Comparison of ENCODE assay signal across 24 mouse cellular contexts in genomic region chr8:97861511-97861910, GRCm38 (mm10).
A peak's percentile ranks its signal among the peaks of the same experiment; 100 is the strongest.
DNase-seq lines count a peak whose midpoint lies in the region; ATAC-seq and TF ChIP-seq lines count a peak whose summit lies in the region.
"Had no signal": no experiment of that assay in that cellular context is flagged by ENCODE, and none has a peak within 500 bp of the region (broad histone marks: within the 10 kb centered on the region; RNA-seq: fewer than 3 reads in every experiment).

No protein-coding gene starts in this region.

- no peak overlapping the region for H3K9ac ChIP-seq in forebrain, embryonic 14.5 days (ENCODE audit: low read length)
- no peak overlapping the region for H3K9ac ChIP-seq in forebrain, embryonic 11.5 days (ENCODE audit: low read length)
- H3K9ac ChIP-seq: embryonic facial prominence, embryonic 12.5 days; heart, embryonic 15.5 days; hindbrain, embryonic 15.5 days; intestine, embryonic 15.5 days; midbrain, embryonic 15.5 days; neural tube, embryonic 13.5 days had no signal

- no peak for TF ChIP-seq POLR2A in cerebellum, adult 2 months (IDR thresholded peaks at IDR 0.05; ENCODE audit: borderline replicate concordance, insufficient read depth, low read length)

- no peak overlapping the region for H3K4me2 ChIP-seq in forebrain, embryonic 14.5 days (ENCODE audit: low read length)
- no peak overlapping the region for H3K4me2 ChIP-seq in forebrain, embryonic 11.5 days (ENCODE audit: low read depth, low read length, severe bottlenecking)
- H3K4me2 ChIP-seq: embryonic facial prominence, embryonic 12.5 days; heart, embryonic 15.5 days; hindbrain, embryonic 15.5 days; intestine, embryonic 15.5 days; midbrain, embryonic 15.5 days; neural tube, embryonic 13.5 days had no signal

- no peaks in the 10 kb centered on the region for H3K9me3 ChIP-seq in forebrain, embryonic 14.5 days (replicated peaks; ENCODE audit: control insufficient read depth, low read length)
- H3K9me3 ChIP-seq in forebrain, embryonic 11.5 days (ENCODE audit: control insufficient read depth, low read length) = no peaks in the 10 kb centered on the region
- H3K9me3 ChIP-seq: embryonic facial prominence, embryonic 12.5 days; heart, embryonic 15.5 days; hindbrain, embryonic 15.5 days; intestine, embryonic 15.5 days; midbrain, embryonic 15.5 days; neural tube, embryonic 13.5 days had no signal

- H3K4me1 ChIP-seq in cerebellum, adult 2 months (ENCODE audit: control insufficient read depth, insufficient read depth, low read length) = peaks cover 3% of the 10 kb centered on the region; the same call in 1 of the 2 replicates
- H3K4me1 ChIP-seq in forebrain, embryonic 14.5 days (ENCODE audit: control insufficient read depth, insufficient read depth, low read length) = no peaks in the 10 kb centered on the region
- no peaks in the 10 kb centered on the region for H3K4me1 ChIP-seq in forebrain, embryonic 11.5 days (replicated peaks; ENCODE audit: control insufficient read depth, insufficient read depth, low read length)
- H3K4me1 ChIP-seq: embryonic facial prominence, embryonic 12.5 days; heart, embryonic 15.5 days; hindbrain, embryonic 15.5 days; intestine, embryonic 15.5 days; midbrain, embryonic 15.5 days; neural tube, embryonic 13.5 days had no signal

- TF ChIP-seq CTCF in cerebellum, adult 2 months (IDR thresholded peaks at IDR 0.05; ENCODE audit: borderline replicate concordance, insufficient read depth, low read depth, low read length) = no peak

- 11% methylated on average over 2 of the region's 2 CpGs for WGBS in cerebellum, adult 2 months
- WGBS in forebrain, embryonic 14.5 days = 66% methylated on average over 2 of the region's 2 CpGs
- WGBS in forebrain, embryonic 11.5 days = 86% methylated on average over 2 of the region's 2 CpGs

- H3K27me3 ChIP-seq in cerebellum, adult 2 months (ENCODE audit: control insufficient read depth, insufficient read depth, low read length) = no peaks in the 10 kb centered on the region
- H3K27me3 ChIP-seq in forebrain, embryonic 14.5 days (replicated peaks; ENCODE audit: control insufficient read depth, insufficient read depth, low read length) = no peaks in the 10 kb centered on the region
- H3K27me3 ChIP-seq in forebrain, embryonic 11.5 days (ENCODE audit: control insufficient read depth, insufficient read depth, low read length) = no peaks in the 10 kb centered on the region
- H3K27me3 ChIP-seq: embryonic facial prominence, embryonic 12.5 days; heart, embryonic 15.5 days; hindbrain, embryonic 15.5 days; intestine, embryonic 15.5 days; midbrain, embryonic 15.5 days; neural tube, embryonic 13.5 days had no signal

- peak; percentile 7 to 41 for DNase-seq in cerebellum, adult 2 months
- DNase-seq in forebrain, embryonic 14.5 days (ENCODE audit: low spot score) = peak; percentile 29
- DNase-seq in forebrain, embryonic 11.5 days (ENCODE audit: low spot score) = no peak
- peak; percentile 27 to 43 for DNase-seq in layer of hippocampus, adult 18-20 months (ENCODE audit: low spot score in 2 of 2)
- DNase-seq in layer of hippocampus, postnatal 36 days = no peak
- DNase-seq in layer of hippocampus, adult 9-10 months (ENCODE audit: low spot score) = peak; percentile 4
- DNase-seq: adrenal gland, postnatal 25 days; heart, postnatal 4 days; kidney, adult 8-10 months; kidney, postnatal 10 days; lung, postnatal 4 days; retina, postnatal 1 day; thymus, postnatal 14 days had no signal

- no peak for ATAC-seq in cerebellum, adult (ENCODE audit: insufficient number of reproducible peaks, low FRiP score, low TSS enrichment)
- no peak for ATAC-seq in forebrain, embryonic 14.5 days
- no peak for ATAC-seq in forebrain, embryonic 11.5 days (replicated peaks; ENCODE audit: low FRiP score)
- no peak for ATAC-seq in erythroid progenitor cell, adult 5-6 weeks (replicated peaks; ENCODE audit: low FRiP score, poor library complexity, severe bottlenecking)
- ATAC-seq: intestine, embryonic 15.5 days; midbrain, embryonic 15.5 days had no signal

- no peak overlapping the region for H3K27ac ChIP-seq in cerebellum, adult 2 months (ENCODE audit: insufficient read depth, low read length)
- H3K27ac ChIP-seq in forebrain, embryonic 14.5 days (ENCODE audit: low read depth, low read length) = no peak overlapping the region
- no peak overlapping the region for H3K27ac ChIP-seq in forebrain, embryonic 11.5 days (ENCODE audit: low read depth, low read length)
- H3K27ac ChIP-seq: embryonic facial prominence, embryonic 12.5 days; heart, embryonic 15.5 days; hindbrain, embryonic 15.5 days; intestine, embryonic 15.5 days; layer of hippocampus, adult 2 months; midbrain, embryonic 15.5 days; neural tube, embryonic 13.5 days had no signal

- no peak overlapping the region for H3K4me3 ChIP-seq in cerebellum, adult 2 months (replicated peaks; ENCODE audit: insufficient read depth, low read depth, low read length)
- H3K4me3 ChIP-seq in forebrain, embryonic 14.5 days (ENCODE audit: low read depth, low read length) = no peak overlapping the region
- H3K4me3 ChIP-seq in forebrain, embryonic 11.5 days (ENCODE audit: low read depth, low read length) = no peak overlapping the region
- H3K4me3 ChIP-seq: embryonic facial prominence, embryonic 12.5 days; erythroblast, embryonic 14.5 days; heart, embryonic 15.5 days; hindbrain, embryonic 15.5 days; intestine, embryonic 15.5 days; layer of hippocampus, adult 2 months; midbrain, embryonic 15.5 days; myocyte; neural tube, embryonic 13.5 days had no signal

- H3K36me3 ChIP-seq in forebrain, embryonic 14.5 days (ENCODE audit: control insufficient read depth, insufficient read depth, low read length) = no peaks in the 10 kb centered on the region
- no peaks in the 10 kb centered on the region for H3K36me3 ChIP-seq in forebrain, embryonic 11.5 days (ENCODE audit: control insufficient read depth, insufficient read depth, low read length)
- H3K36me3 ChIP-seq: embryonic facial prominence, embryonic 12.5 days; heart, embryonic 15.5 days; hindbrain, embryonic 15.5 days; intestine, embryonic 15.5 days; midbrain, embryonic 15.5 days; neural tube, embryonic 13.5 days had no signal

Comparison
In these comparisons a context has a peak if more than half of its experiments do, and no peak if none do; other contexts are left out.
1. DNase-seq: peak in cerebellum, adult 2 months (2 of 2), forebrain, embryonic 14.5 days (single experiment), layer of hippocampus, adult 18-20 months (2 of 2) and layer of hippocampus, adult 9-10 months (single experiment); none in forebrain, embryonic 11.5 days (single experiment) and layer of hippocampus, postnatal 36 days (0 of 2).